Mouse (Mus musculus) heart, adult 2 months (tissue): ENCODE results near the gene Fndc3b.

ENCODE experiments used
- CTCF ChIP-seq: fragments of 200-600 bp; IDR thresholded peaks from 2 replicates; pipeline ENCODE4 v1.8.1; 2022; ENCODE audit warnings: antibody characterized with exemption, mild to moderate bottlenecking, moderate library complexity
- POLR2A ChIP-seq: fragments of 200-500 bp; IDR thresholded peaks from 2 replicates; pipeline ENCODE4 v1.6.1; 2011; ENCODE audit warnings: mild to moderate bottlenecking, low read depth, low read length, control low read depth; ENCODE audit not compliant: insufficient read depth

DNA sequence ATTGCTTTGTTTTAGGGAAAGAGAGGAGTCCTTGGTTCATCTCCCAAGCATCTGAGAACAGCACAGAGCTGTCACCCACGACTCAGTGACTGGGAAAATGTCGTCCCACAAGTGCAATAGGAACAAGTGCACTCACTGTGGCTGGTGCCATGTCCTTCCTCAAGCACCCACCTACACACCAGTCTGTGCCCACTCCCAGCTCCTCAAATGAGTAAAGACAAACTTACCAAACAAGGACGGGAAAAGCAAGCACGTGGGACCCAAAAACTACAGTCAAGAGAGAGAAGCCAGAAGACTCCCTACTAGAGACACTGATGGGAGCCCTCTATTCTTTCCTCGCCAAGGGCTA is 14.7 kb downstream of the Fndc3b start:
- TF ChIP-seq CTCF (no peak), POLR2A (no peak)
